In the genomic region with DNA sequence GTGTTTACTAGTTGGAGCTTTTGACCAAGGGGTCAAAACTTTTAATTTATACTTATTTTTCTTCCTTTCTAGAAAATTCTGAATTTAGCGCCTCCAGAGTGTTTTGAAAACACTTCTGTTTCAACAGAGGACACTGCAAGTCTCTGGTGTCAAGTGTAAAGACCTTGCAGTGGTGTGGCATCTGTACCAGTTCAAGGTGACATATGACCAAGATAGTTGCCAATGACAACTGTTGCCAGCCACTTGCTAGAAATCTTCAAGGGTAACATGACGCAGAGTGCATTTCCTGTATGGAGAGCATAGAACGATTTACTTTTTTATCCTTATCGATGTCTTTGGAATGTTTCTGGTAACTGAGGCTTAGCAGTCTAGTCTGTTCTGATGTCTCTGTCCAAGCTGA, we compare ENCODE assay signal across 30 mouse cellular contexts.
DNase-seq lines count a peak whose midpoint lies in the region; ATAC-seq and TF ChIP-seq lines count a peak whose summit lies in the region.
"Had no signal": no experiment of that assay in that cellular context is flagged by ENCODE, and none has a peak within 500 bp of the region (broad histone marks: within the 10 kb centered on the region; RNA-seq: fewer than 3 reads in every experiment).

No protein-coding gene starts in this region.

- TF ChIP-seq CTCF in liver, adult 2 months (IDR thresholded peaks at IDR 0.05; ENCODE audit: low read depth, low read length): no peak
- no peak for TF ChIP-seq CTCF in lung, postnatal 0 days (IDR thresholded peaks at IDR 0.05)
- no peak for TF ChIP-seq CTCF in intestine, postnatal 0 days (IDR thresholded peaks at IDR 0.05; ENCODE audit: low read depth)
- TF ChIP-seq CTCF in stomach, postnatal 0 days (IDR thresholded peaks at IDR 0.05; ENCODE audit: low read depth): no peak

- no peak; the same call in 1 of the 2 replicates for TF ChIP-seq EP300 in lung, postnatal 0 days (IDR thresholded peaks at IDR 0.05)
- TF ChIP-seq EP300 in stomach, postnatal 0 days (optimal IDR thresholded peaks at IDR 0.05): no peak

- H3K4me1 ChIP-seq in liver, adult 2 months (ENCODE audit: control insufficient read depth, insufficient read depth, low read length): peaks cover 20% of the 10 kb centered on the region
- H3K4me1 ChIP-seq in liver, embryonic 11.5 days (replicated peaks; ENCODE audit: control insufficient read depth, insufficient read depth, low read length): no peaks in the 10 kb centered on the region
- H3K4me1 ChIP-seq in lung, postnatal 0 days (ENCODE audit: insufficient read depth, low read depth, low read length): peaks cover 10% of the 10 kb centered on the region; the same call in 1 of the 2 replicates
- no peaks in the 10 kb centered on the region for H3K4me1 ChIP-seq in intestine, postnatal 0 days (replicated peaks; ENCODE audit: control insufficient read depth, insufficient read depth, low read length)
- H3K4me1 ChIP-seq in stomach, postnatal 0 days (replicated peaks; ENCODE audit: control insufficient read depth, insufficient read depth): no peaks in the 10 kb centered on the region
- H3K4me1 ChIP-seq: embryonic facial prominence, embryonic 13.5 days; forebrain, embryonic 13.5 days; hindbrain, embryonic 13.5 days; limb, embryonic 10.5 days; megakaryocyte, embryonic 14.5 days; midbrain, embryonic 13.5 days had no signal

- peaks cover 2% of the 10 kb centered on the region; the same call in 1 of the 2 replicates for H3K79me2 ChIP-seq in liver, adult 2 months (ENCODE audit: control insufficient read depth, insufficient read depth, low read length)

- ATAC-seq in liver, embryonic 11.5 days (replicated peaks; ENCODE audit: low FRiP score): no peak
- ATAC-seq in lung, postnatal 0 days: peak; percentile 48
- ATAC-seq in intestine, postnatal 0 days: peak; percentile 48
- ATAC-seq in stomach, postnatal 0 days (ENCODE audit: low FRiP score, low TSS enrichment): 0 out of 2 replicates have a peak, but pooled peaks have one; percentile 36
- ATAC-seq: forebrain, embryonic 13.5 days; inflammation-experienced regulatory T-cells, adult 6 months; midbrain, embryonic 13.5 days had no signal

- no peaks in the 10 kb centered on the region for H3K27me3 ChIP-seq in liver, adult 2 months (ENCODE audit: control insufficient read depth, insufficient read depth, low read length)
- H3K27me3 ChIP-seq in liver, embryonic 11.5 days (replicated peaks; ENCODE audit: control insufficient read depth, insufficient read depth, low read length): no peaks in the 10 kb centered on the region
- no peaks in the 10 kb centered on the region for H3K27me3 ChIP-seq in lung, postnatal 0 days (replicated peaks; ENCODE audit: insufficient read depth, low read length)
- H3K27me3 ChIP-seq in intestine, postnatal 0 days (replicated peaks; ENCODE audit: control insufficient read depth, insufficient read depth, low read length): no peaks in the 10 kb centered on the region
- no peaks in the 10 kb centered on the region for H3K27me3 ChIP-seq in stomach, postnatal 0 days (ENCODE audit: control insufficient read depth, insufficient read depth, low read length)
- H3K27me3 ChIP-seq: CH12.LX; embryonic facial prominence, embryonic 13.5 days; forebrain, embryonic 13.5 days; hindbrain, embryonic 13.5 days; megakaryocyte, embryonic 14.5 days; midbrain, embryonic 13.5 days had no signal

- no peaks in the 10 kb centered on the region for H3K36me3 ChIP-seq in liver, adult 2 months (ENCODE audit: control insufficient read depth, insufficient read depth, low read length)
- H3K36me3 ChIP-seq in liver, embryonic 11.5 days (ENCODE audit: control insufficient read depth, insufficient read depth, low read length): no peaks in the 10 kb centered on the region
- H3K36me3 ChIP-seq in lung, postnatal 0 days (ENCODE audit: insufficient read depth, low read length): no peaks in the 10 kb centered on the region
- H3K36me3 ChIP-seq in intestine, postnatal 0 days (ENCODE audit: control insufficient read depth, insufficient read depth): no peaks in the 10 kb centered on the region
- H3K36me3 ChIP-seq in stomach, postnatal 0 days (ENCODE audit: control insufficient read depth, insufficient read depth, low read length): no peaks in the 10 kb centered on the region
- H3K36me3 ChIP-seq: embryonic facial prominence, embryonic 13.5 days; G1E; hindbrain, embryonic 13.5 days; limb, embryonic 10.5 days; midbrain, embryonic 13.5 days had no signal

- DNase-seq in liver, adult 2 months (ENCODE audit: extremely low read depth, low read depth, low spot score): peak; percentile 70
- DNase-seq in liver, embryonic 11.5 days (ENCODE audit: low spot score): no peak
- DNase-seq in lung, postnatal 0 days (ENCODE audit: low spot score): peak; percentile 38
- DNase-seq in lung, adult 18-20 months: no peak
- DNase-seq in stomach, postnatal 0 days (ENCODE audit: low spot score): no peak
- no peak for DNase-seq in cerebellum, postnatal 36 days
- DNase-seq: adrenal gland, adult 2 months; B cell, adult 2 months; cerebellum, adult 11-12 months; cerebellum, postnatal 14 days; embryo, embryonic 11 days; gastrocnemius, postnatal 36 days; heart, postnatal 10 days; kidney, postnatal 25 days; right cerebral cortex, postnatal 25 days; spleen, adult 18-20 months; thymus, adult 18-20 months had no signal

- 24% methylated on average over 4 of the region's 4 CpGs for WGBS in liver, adult 2 months
- 74% methylated on average over 4 of the region's 4 CpGs for WGBS in liver, embryonic 11.5 days
- 55% methylated on average over 4 of the region's 4 CpGs for WGBS in lung, postnatal 0 days
- WGBS in intestine, postnatal 0 days: 48% methylated on average over 4 of the region's 4 CpGs
- 64% methylated on average over 4 of the region's 4 CpGs for WGBS in stomach, postnatal 0 days

- H3K4me3 ChIP-seq in liver, adult 2 months (ENCODE audit: insufficient read depth, low read depth, low read length): no peak overlapping the region
- H3K4me3 ChIP-seq in liver, embryonic 11.5 days (ENCODE audit: low read depth, low read length): no peak overlapping the region
- H3K4me3 ChIP-seq in lung, postnatal 0 days (ENCODE audit: low read depth, low read length): no peak overlapping the region
- H3K4me3 ChIP-seq in intestine, postnatal 0 days (ENCODE audit: low read depth, low read length): no peak overlapping the region
- H3K4me3 ChIP-seq in stomach, postnatal 0 days (ENCODE audit: low read depth, low read length): no peak overlapping the region
- H3K4me3 ChIP-seq: embryonic facial prominence, embryonic 13.5 days; erythroblast, embryonic 14.5 days; forebrain, embryonic 13.5 days; hindbrain, embryonic 13.5 days; layer of hippocampus, adult 2 months; limb, embryonic 10.5 days; megakaryocyte, embryonic 14.5 days; midbrain, embryonic 13.5 days had no signal

- TF ChIP-seq POLR2A in liver, adult 2 months (IDR thresholded peaks at IDR 0.05; ENCODE audit: extremely low read depth, insufficient read depth, low read length): no peak

- H3K4me2 ChIP-seq in liver, embryonic 11.5 days: no peak overlapping the region
- no peak overlapping the region for H3K4me2 ChIP-seq in lung, postnatal 0 days (replicated peaks; ENCODE audit: low read depth, low read length)
- H3K4me2 ChIP-seq in intestine, postnatal 0 days (replicated peaks; ENCODE audit: low read depth): no peak overlapping the region
- H3K4me2 ChIP-seq in stomach, postnatal 0 days (replicated peaks; ENCODE audit: low read depth): no peak overlapping the region
- H3K4me2 ChIP-seq: embryonic facial prominence, embryonic 13.5 days; forebrain, embryonic 13.5 days; hindbrain, embryonic 13.5 days; midbrain, embryonic 13.5 days had no signal

- no peak overlapping the region for H3K9ac ChIP-seq in liver, adult 2 months (ENCODE audit: low read depth, low read length)
- no peak overlapping the region for H3K9ac ChIP-seq in liver, embryonic 11.5 days (ENCODE audit: low read depth, low read length)
- no peak overlapping the region for H3K9ac ChIP-seq in lung, postnatal 0 days (replicated peaks; ENCODE audit: low read depth)
- H3K9ac ChIP-seq in intestine, postnatal 0 days (ENCODE audit: low read depth, low read length): no peak overlapping the region
- H3K9ac ChIP-seq in stomach, postnatal 0 days (ENCODE audit: low read length): no peak overlapping the region
- H3K9ac ChIP-seq: embryonic facial prominence, embryonic 13.5 days; forebrain, embryonic 13.5 days; hindbrain, embryonic 13.5 days; liver, embryonic 14.5 days; midbrain, embryonic 13.5 days had no signal

- H3K27ac ChIP-seq in liver, adult 2 months (replicated peaks; ENCODE audit: insufficient read depth, low read depth, low read length): peak overlapping the region; percentile 73
- no peak overlapping the region for H3K27ac ChIP-seq in liver, embryonic 11.5 days (ENCODE audit: low read depth, low read length)
- H3K27ac ChIP-seq in lung, postnatal 0 days (ENCODE audit: low read length): peak overlapping the region; percentile 68
- H3K27ac ChIP-seq in intestine, postnatal 0 days (ENCODE audit: low read depth, low read length): no peak overlapping the region
- H3K27ac ChIP-seq in stomach, postnatal 0 days (replicated peaks): peak overlapping the region; percentile 42
- H3K27ac ChIP-seq: embryonic facial prominence, embryonic 13.5 days; forebrain, embryonic 13.5 days; hindbrain, embryonic 13.5 days; layer of hippocampus, adult 2 months; limb, embryonic 10.5 days; liver, embryonic 14.5 days; midbrain, embryonic 13.5 days had no signal

- H3K9me3 ChIP-seq in liver, embryonic 11.5 days (ENCODE audit: control insufficient read depth, low read length): no peaks in the 10 kb centered on the region
- H3K9me3 ChIP-seq in lung, postnatal 0 days (ENCODE audit: low read length): no peaks in the 10 kb centered on the region
- H3K9me3 ChIP-seq in intestine, postnatal 0 days (ENCODE audit: control insufficient read depth): no peaks in the 10 kb centered on the region
- H3K9me3 ChIP-seq in stomach, postnatal 0 days (ENCODE audit: control insufficient read depth, low read length): no peaks in the 10 kb centered on the region
- H3K9me3 ChIP-seq: embryonic facial prominence, embryonic 13.5 days; forebrain, embryonic 13.5 days; G1E; hindbrain, embryonic 13.5 days; limb, embryonic 10.5 days; megakaryocyte, embryonic 14.5 days; midbrain, embryonic 13.5 days had no signal

Comparison
In these comparisons a context has a peak if more than half of its experiments do, and no peak if none do; other contexts are left out.
1. DNase-seq: peak in liver, adult 2 months (single experiment) and lung, postnatal 0 days (single experiment); none in liver, embryonic 11.5 days (single experiment), lung, adult 18-20 months (0 of 2), stomach, postnatal 0 days (single experiment) and cerebellum, postnatal 36 days (0 of 2).
2. H3K27ac ChIP-seq: peak in liver, adult 2 months (single experiment), lung, postnatal 0 days (single experiment) and stomach, postnatal 0 days (single experiment); none in liver, embryonic 11.5 days (single experiment) and intestine, postnatal 0 days (single experiment).